Mouse (Mus musculus) stomach, embryonic 14.5 days (tissue): ENCODE measurements around the gene Phldb2. TPM values are rescaled to one million over a fixed set of nuclear protein-coding genes. Genes with fewer than 3 reads are reported as not detected.
A peak's percentile ranks its signal among the peaks of the same experiment; 100 is the strongest.

Experiments used
- ATAC-seq: fragments of 200-750 bp; cut with Nextera tagmentation; 2 replicates; pipeline ENCODE4 v1.8.0; 2017; ENCODE audit warnings: low read depth, moderate TSS enrichment; ENCODE audit not compliant: insufficient number of reproducible peaks, insufficient read depth, low FRiP score
- H3K27ac ChIP-seq: fragments of 300-500 bp; sonication (generic); 2 replicates; pipeline ENCODE4 v1.5.1; 2014; ENCODE audit warnings: mild to moderate bottlenecking, low read length, moderate library complexity, mixed read lengths
- H3K27me3 ChIP-seq: fragments of 300-500 bp; sonication (generic); 2 replicates; pipeline ENCODE4 v1.6.1; 2014; ENCODE audit warnings: low read length, control low read depth, mixed read lengths; ENCODE audit not compliant: control insufficient read depth, insufficient read depth
- H3K36me3 ChIP-seq: fragments of 300-500 bp; sonication (generic); 2 replicates; pipeline ENCODE4 v1.6.1; 2014; ENCODE audit warnings: mild to moderate bottlenecking, control low read depth, low read length, moderate library complexity, mixed read lengths; ENCODE audit not compliant: control insufficient read depth, insufficient read depth
- H3K4me1 ChIP-seq: fragments of 300-500 bp; sonication (generic); 2 replicates; pipeline ENCODE4 v1.6.1; 2014; ENCODE audit warnings: low read length, control low read depth, mixed read lengths; ENCODE audit not compliant: control insufficient read depth, insufficient read depth
- H3K4me2 ChIP-seq: fragments of 300-500 bp; sonication (generic); replicated peaks from 2 replicates; pipeline ENCODE4 v1.6.1; 2014; ENCODE audit warnings: low read depth, low read length, control low read depth
- H3K4me3 ChIP-seq: fragments of 300-500 bp; sonication (generic); 2 replicates; pipeline ENCODE4 v1.5.1; 2014; ENCODE audit warnings: low read depth, low read length, control low read depth
- H3K9ac ChIP-seq: fragments of 300-500 bp; sonication (generic); replicated peaks from 2 replicates; pipeline ENCODE4 v1.6.1; 2014; ENCODE audit warnings: low read depth, mild to moderate bottlenecking, control low read depth, low read length, moderate library complexity, mixed read lengths
- H3K9me3 ChIP-seq: fragments of 300-500 bp; sonication (generic); 2 replicates; pipeline ENCODE4 v1.6.1; 2016; ENCODE audit warnings: low read depth, low read length, control low read depth; ENCODE audit not compliant: control insufficient read depth
- WGBS: fragments of 180-500 bp; shearing (Covaris S2); extraction: QIAGEN DNeasy Blood & Tissue Kit; methylation state at CpG from one replicate; pipeline ENCODE4 v1.1.7; 2014; 5-methylcytosine and 5-hydroxymethylcytosine counted together
- polyA plus RNA-seq: library from polyadenylated mRNA; unstranded; fragments of >200 nt; fragmentation: Nextera tagmentation; extraction: Ambion mirVana; gene quantifications from 2 replicates; pipeline ENCODE4 v1.2.1, GENCODE M21; 2014

Phldb2 gene
- polyA plus RNA-seq, 1 experiment from 2014 or later: 29.7 TPM

- H3K27me3 ChIP-seq: no peaks in the 10 kb centered on the region
- 79% methylated on average over 13 of the region's 13 CpGs for WGBS
- no peaks in the 10 kb centered on the region for H3K4me1 ChIP-seq
- no peak overlapping the region for H3K9ac ChIP-seq
- H3K4me2 ChIP-seq: no peak overlapping the region
- H3K4me3 ChIP-seq: no peak overlapping the region
- no peaks in the 10 kb centered on the region for H3K9me3 ChIP-seq
- peaks cover 23% of the 10 kb centered on the region; the same call in 1 of the 2 replicates for H3K36me3 ChIP-seq
- no peak for ATAC-seq
- H3K27ac ChIP-seq: no peak overlapping the region
Observed at GRCm38 (mm10) chr16:45762859-45763505, 190.4 kb downstream of the Phldb2 start.

- Histone ChIP-seq H3K27ac (no peak overlapping the region), H3K9me3 (no peaks in the 10 kb centered on the region), H3K4me1 (no peaks in the 10 kb centered on the region), H3K4me3 (no peak overlapping the region), H3K27me3 (no peaks in the 10 kb centered on the region), H3K9ac (no peak overlapping the region), H3K4me2 (no peak overlapping the region), H3K36me3 (peaks cover 23% of the 10 kb centered on the region; the same call in 1 of the 2 replicates)
- no peak for ATAC-seq
- WGBS: 64% methylated on average over 1 of the region's 1 CpGs
Observed at GRCm38 (mm10) chr16:45761425-45761824, 192.0 kb downstream of the Phldb2 start.

DNA sequence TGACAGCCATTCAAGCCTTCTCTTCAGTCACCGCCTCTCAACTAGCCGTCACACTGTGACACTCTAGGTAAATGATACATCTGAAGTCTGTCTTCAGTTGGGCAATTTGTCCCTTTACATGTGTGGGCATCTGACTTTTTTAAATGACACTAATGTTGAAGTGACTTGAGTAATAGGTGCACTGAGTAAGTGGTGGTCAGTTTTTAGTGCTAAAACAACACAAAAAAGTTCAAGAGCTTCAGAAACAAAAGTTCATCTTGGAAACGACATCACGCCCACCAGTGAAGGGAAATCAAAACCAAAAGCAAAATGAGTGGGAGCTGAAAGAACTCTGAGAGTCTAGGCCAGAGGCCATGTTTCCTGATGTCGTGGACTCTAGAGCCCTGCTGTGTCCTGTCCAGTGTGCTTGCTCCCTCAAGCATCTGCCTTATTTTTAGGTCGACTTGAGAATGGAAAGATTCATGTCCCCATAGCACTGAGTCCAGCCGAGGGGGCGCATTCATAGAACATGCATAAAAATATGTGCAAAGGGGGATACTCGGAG, 194.6 kb downstream of the Phldb2 start:
- Histone ChIP-seq H3K36me3 (peaks cover 23% of the 10 kb centered on the region; the same call in 1 of the 2 replicates), H3K4me3 (no peak overlapping the region), H3K9ac (no peak overlapping the region), H3K27me3 (no peaks in the 10 kb centered on the region), H3K27ac (no peak overlapping the region), H3K4me1 (no peaks in the 10 kb centered on the region), H3K4me2 (no peak overlapping the region), H3K9me3 (no peaks in the 10 kb centered on the region)
- 86% methylated on average over 9 of the region's 9 CpGs for WGBS
- no peak for ATAC-seq

DNA sequence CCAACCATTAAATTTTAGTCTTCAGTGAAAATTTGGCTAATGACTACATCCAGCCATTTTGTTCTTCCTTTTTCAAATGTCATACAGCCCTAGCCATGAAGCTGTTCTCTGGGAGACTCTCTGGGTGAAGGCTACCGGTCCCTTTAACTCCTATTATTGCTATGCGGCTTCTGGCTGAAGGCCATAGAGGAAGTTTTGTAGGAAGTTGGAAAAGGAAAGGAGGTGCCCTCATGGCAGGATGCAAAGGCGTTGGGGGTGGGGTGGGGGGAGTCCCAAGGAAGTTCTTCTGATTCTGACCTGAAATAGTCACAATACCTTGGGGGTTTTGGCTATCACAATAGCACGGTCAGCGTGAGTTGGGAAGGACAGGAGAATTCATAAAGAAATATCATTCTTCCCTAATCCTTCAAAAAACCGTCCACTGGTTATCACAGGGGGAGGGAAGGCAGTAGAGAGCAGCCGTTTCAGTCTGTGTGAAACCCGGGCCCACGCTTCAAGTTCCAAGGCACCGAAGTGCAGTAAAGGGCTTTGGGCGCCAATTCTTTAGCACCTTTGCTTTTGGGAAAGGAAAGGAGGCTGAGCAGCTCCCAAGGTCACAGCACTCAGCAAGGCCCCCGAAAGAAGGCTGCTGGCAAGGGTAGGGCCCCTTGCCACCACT, 195.8 kb downstream of the Phldb2 start:
- Histone ChIP-seq H3K4me1 (no peaks in the 10 kb centered on the region), H3K9ac (no peak overlapping the region), H3K4me3 (no peak overlapping the region), H3K4me2 (no peak overlapping the region), H3K27ac (peak overlapping the region; percentile 52; the same call in 1 of the 2 replicates), H3K27me3 (no peaks in the 10 kb centered on the region), H3K36me3 (peaks cover 23% of the 10 kb centered on the region; the same call in 1 of the 2 replicates), H3K9me3 (no peaks in the 10 kb centered on the region)
- 83% methylated on average over 12 of the region's 12 CpGs for WGBS
- no peak for ATAC-seq

DNA sequence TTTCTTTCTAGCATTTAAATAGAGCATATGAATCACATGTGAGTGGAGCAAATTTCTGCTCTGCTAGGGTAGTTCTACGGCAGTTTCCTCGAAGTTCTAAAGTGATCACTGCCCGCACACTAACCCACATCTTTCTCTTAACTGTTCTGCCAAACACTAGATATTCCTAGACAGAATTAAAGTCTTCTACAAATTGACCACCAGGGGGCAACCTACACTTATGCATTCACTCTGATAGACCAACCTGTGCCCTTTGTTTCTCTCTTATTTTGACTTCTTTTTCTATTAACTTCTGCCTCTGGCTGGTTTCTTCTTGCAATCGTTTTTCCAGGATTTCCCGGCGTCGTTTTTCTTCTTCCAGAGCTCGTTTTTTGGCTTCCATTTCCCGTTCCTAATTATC, 196.5 kb downstream of the Phldb2 start:
- no peak for ATAC-seq

GRCm38 (mm10) chr16:45743591-45744144, 209.7 kb downstream of the Phldb2 start:
- H3K4me3 ChIP-seq: no peak overlapping the region
- no peak overlapping the region for H3K9ac ChIP-seq
- no peak overlapping the region for H3K4me2 ChIP-seq
- no peaks in the 10 kb centered on the region for H3K27me3 ChIP-seq
- no peak for ATAC-seq
- WGBS: 61% methylated on average over 4 of the region's 4 CpGs
- no peak overlapping the region for H3K27ac ChIP-seq
- peaks cover 17% of the 10 kb centered on the region for H3K36me3 ChIP-seq
- H3K4me1 ChIP-seq: peaks cover 3% of the 10 kb centered on the region; the same call in 1 of the 2 replicates
- no peaks in the 10 kb centered on the region for H3K9me3 ChIP-seq

More for the DNA sequence above, 196.5 kb downstream of the Phldb2 start:
- Histone ChIP-seq H3K36me3 (peaks cover 27% of the 10 kb centered on the region; the same call in 1 of the 2 replicates), H3K4me2 (no peak overlapping the region), H3K4me1 (no peaks in the 10 kb centered on the region), H3K27me3 (no peaks in the 10 kb centered on the region), H3K9me3 (no peaks in the 10 kb centered on the region), H3K9ac (no peak overlapping the region), H3K4me3 (no peak overlapping the region), H3K27ac (no peak overlapping the region)
- 45% methylated on average over 9 of the region's 9 CpGs for WGBS

GRCm38 (mm10) chr16:45742615-45743476, 210.6 kb downstream of the Phldb2 start, which contains the start of gene Abhd10:
Abhd10 (minus strand) TSS chr16:45742955.
- H3K36me3 ChIP-seq: peaks cover 9% of the 10 kb centered on the region
- no peaks in the 10 kb centered on the region for H3K27me3 ChIP-seq
- peaks cover 3% of the 10 kb centered on the region; the same call in 1 of the 2 replicates for H3K4me1 ChIP-seq
- H3K4me2 ChIP-seq: peak within 1 kb of the TSS; percentile 57
- H3K27ac ChIP-seq: peak within 1 kb of the TSS; percentile 90
- peak; percentile 97 for ATAC-seq
- under 1% methylated on average over 51 of the region's 51 CpGs for WGBS
- no peaks in the 10 kb centered on the region for H3K9me3 ChIP-seq
- peak within 1 kb of the TSS; percentile 91 for H3K4me3 ChIP-seq
- H3K9ac ChIP-seq: peak within 1 kb of the TSS; percentile 83

- H3K9ac ChIP-seq: no peak overlapping the region
- H3K9me3 ChIP-seq: no peaks in the 10 kb centered on the region
- H3K27me3 ChIP-seq: no peaks in the 10 kb centered on the region
- no peak overlapping the region for H3K4me3 ChIP-seq
- no peak overlapping the region for H3K4me2 ChIP-seq
- H3K4me1 ChIP-seq: peaks cover 3% of the 10 kb centered on the region; the same call in 1 of the 2 replicates
- peaks cover 28% of the 10 kb centered on the region for H3K36me3 ChIP-seq
- no peak overlapping the region for H3K27ac ChIP-seq
- ATAC-seq: no peak
- WGBS: 83% methylated on average over 8 of the region's 8 CpGs
Observed at GRCm38 (mm10) chr16:45737880-45738279, 215.5 kb downstream of the Phldb2 start.
